Mouse (Mus musculus): ENCODE results near the gene Cand1. TPM values are rescaled to one million over a fixed set of nuclear protein-coding genes. Genes with fewer than 3 reads are reported as not detected.

The Cand1 gene
- polyA plus RNA-seq, 1 experiment from 2014 or later: 72.5 TPM

GRCm38 (mm10) chr10:119205229-119205628, 34.6 kb downstream of the Cand1 start:
- no peaks in the 10 kb centered on the region for H3K27me3 ChIP-seq
- no peak overlapping the region for H3K4me2 ChIP-seq (replicated peaks)
- 90% methylated on average over 5 of the region's 5 CpGs for WGBS
- ATAC-seq (ENCODE audit: low FRiP score, low read depth): no peak
- no peaks in the 10 kb centered on the region for H3K4me1 ChIP-seq
- H3K9ac ChIP-seq: no peak overlapping the region
- H3K4me3 ChIP-seq: no peak overlapping the region
- no peak overlapping the region for H3K27ac ChIP-seq
- H3K9me3 ChIP-seq: no peaks in the 10 kb centered on the region
- peaks cover 87% of the 10 kb centered on the region for H3K36me3 ChIP-seq

GRCm38 (mm10) chr10:119204334-119204946, 35.4 kb downstream of the Cand1 start:
- H3K36me3 ChIP-seq: peaks cover 86% of the 10 kb centered on the region
- no peak overlapping the region for H3K9ac ChIP-seq
- H3K4me3 ChIP-seq: no peak overlapping the region
- H3K27me3 ChIP-seq: no peaks in the 10 kb centered on the region
- H3K27ac ChIP-seq: no peak overlapping the region
- no peaks in the 10 kb centered on the region for H3K9me3 ChIP-seq
- no peak overlapping the region for H3K4me2 ChIP-seq (replicated peaks)
- ATAC-seq (ENCODE audit: low FRiP score, low read depth): no peak
- 82% methylated on average over 12 of the region's 12 CpGs for WGBS
- H3K4me1 ChIP-seq: no peaks in the 10 kb centered on the region

GRCm38 (mm10) chr10:119199864-119200263, 40.0 kb downstream of the Cand1 start:
- no peaks in the 10 kb centered on the region for H3K27me3 ChIP-seq
- H3K27ac ChIP-seq: no peak overlapping the region
- H3K4me2 ChIP-seq (replicated peaks): no peak overlapping the region
- no peak overlapping the region for H3K9ac ChIP-seq
- no peak overlapping the region for H3K4me3 ChIP-seq
- WGBS: 93% methylated on average over 5 of the region's 5 CpGs
- no peaks in the 10 kb centered on the region for H3K4me1 ChIP-seq
- H3K36me3 ChIP-seq: peaks cover 74% of the 10 kb centered on the region
- no peak for ATAC-seq (ENCODE audit: low FRiP score, low read depth)
- H3K9me3 ChIP-seq: no peaks in the 10 kb centered on the region

GRCm38 (mm10) chr10:119198186-119198880, 41.5 kb downstream of the Cand1 start:
- 90% methylated on average over 9 of the region's 9 CpGs for WGBS
- Histone ChIP-seq H3K36me3 (peaks cover 65% of the 10 kb centered on the region), H3K4me3 (no peak overlapping the region), H3K4me2 (replicated peaks) (no peak overlapping the region), H3K27me3 (no peaks in the 10 kb centered on the region), H3K9ac (no peak overlapping the region), H3K27ac (no peak overlapping the region), H3K4me1 (no peaks in the 10 kb centered on the region), H3K9me3 (no peaks in the 10 kb centered on the region)
- ATAC-seq (ENCODE audit: low FRiP score, low read depth): no peak

GRCm38 (mm10) chr10:119197621-119198150, 42.2 kb downstream of the Cand1 start:
- Histone ChIP-seq H3K36me3 (peaks cover 58% of the 10 kb centered on the region), H3K27me3 (no peaks in the 10 kb centered on the region), H3K4me1 (no peaks in the 10 kb centered on the region), H3K4me2 (replicated peaks) (no peak overlapping the region), H3K27ac (no peak overlapping the region), H3K4me3 (no peak overlapping the region), H3K9me3 (no peaks in the 10 kb centered on the region), H3K9ac (no peak overlapping the region)
- WGBS: 93% methylated on average over 13 of the region's 13 CpGs
- no peak for ATAC-seq (ENCODE audit: low FRiP score, low read depth)

- no peak overlapping the region for H3K27ac ChIP-seq
- no peaks in the 10 kb centered on the region for H3K27me3 ChIP-seq
- H3K4me3 ChIP-seq: no peak overlapping the region
- H3K4me1 ChIP-seq: no peaks in the 10 kb centered on the region
- peaks cover 22% of the 10 kb centered on the region for H3K36me3 ChIP-seq
- 68% methylated on average over 8 of the region's 8 CpGs for WGBS
- no peak overlapping the region for H3K9ac ChIP-seq
- no peak overlapping the region for H3K4me2 ChIP-seq (replicated peaks)
- H3K9me3 ChIP-seq: no peaks in the 10 kb centered on the region
- ATAC-seq (ENCODE audit: low FRiP score, low read depth): no peak
Observed at GRCm38 (mm10) chr10:119192598-119193372, 47.1 kb downstream of the Cand1 start.

- H3K27me3 ChIP-seq: no peaks in the 10 kb centered on the region
- no peaks in the 10 kb centered on the region for H3K4me1 ChIP-seq
- WGBS: 72% methylated on average over 4 of the region's 4 CpGs
- H3K4me3 ChIP-seq: no peak overlapping the region
- H3K9me3 ChIP-seq: no peaks in the 10 kb centered on the region
- H3K9ac ChIP-seq: no peak overlapping the region
- ATAC-seq (ENCODE audit: low FRiP score, low read depth): no peak
- H3K36me3 ChIP-seq: no peaks in the 10 kb centered on the region
- H3K27ac ChIP-seq: no peak overlapping the region
- no peak overlapping the region for H3K4me2 ChIP-seq (replicated peaks)
Observed at GRCm38 (mm10) chr10:119187720-119188119, 52.1 kb downstream of the Cand1 start.

GRCm38 (mm10) chr10:119169656-119170055, 70.2 kb downstream of the Cand1 start:
- no peak overlapping the region for H3K27ac ChIP-seq
- no peaks in the 10 kb centered on the region for H3K36me3 ChIP-seq
- H3K4me1 ChIP-seq: 0 out of 2 replicates have a peak, but pooled peaks cover 3% of the 10 kb centered on the region
- WGBS: 73% methylated on average over 3 of the region's 3 CpGs
- no peak for ATAC-seq (ENCODE audit: low FRiP score, low read depth)
- no peaks in the 10 kb centered on the region; the same call in 1 of the 2 replicates for H3K9me3 ChIP-seq
- H3K9ac ChIP-seq: no peak overlapping the region
- no peaks in the 10 kb centered on the region for H3K27me3 ChIP-seq
- H3K4me3 ChIP-seq: no peak overlapping the region
- no peak overlapping the region for H3K4me2 ChIP-seq (replicated peaks)

GRCm38 (mm10) chr10:119169237-119169636, 70.6 kb downstream of the Cand1 start:
- H3K9ac ChIP-seq: no peak overlapping the region
- no peaks in the 10 kb centered on the region for H3K36me3 ChIP-seq
- 72% methylated on average over 13 of the region's 13 CpGs for WGBS
- no peaks in the 10 kb centered on the region; the same call in 1 of the 2 replicates for H3K9me3 ChIP-seq
- H3K4me1 ChIP-seq: 0 out of 2 replicates have a peak, but pooled peaks cover 3% of the 10 kb centered on the region
- H3K27ac ChIP-seq: no peak overlapping the region
- no peak for ATAC-seq (ENCODE audit: low FRiP score, low read depth)
- H3K4me2 ChIP-seq (replicated peaks): no peak overlapping the region
- no peak overlapping the region for H3K4me3 ChIP-seq
- H3K27me3 ChIP-seq: no peaks in the 10 kb centered on the region

- ATAC-seq (ENCODE audit: low FRiP score, low read depth): no peak
Observed at GRCm38 (mm10) chr10:119168791-119169190, 71.1 kb downstream of the Cand1 start.

GRCm38 (mm10) chr10:119167858-119168257, 72.0 kb downstream of the Cand1 start:
- no peaks in the 10 kb centered on the region for H3K36me3 ChIP-seq
- H3K9me3 ChIP-seq: no peaks in the 10 kb centered on the region; the same call in 1 of the 2 replicates
- no peak overlapping the region for H3K4me2 ChIP-seq (replicated peaks)
- 10% methylated on average over 3 of the region's 3 CpGs for WGBS
- no peak overlapping the region for H3K9ac ChIP-seq
- H3K27me3 ChIP-seq: no peaks in the 10 kb centered on the region
- H3K4me3 ChIP-seq: no peak overlapping the region
- 0 out of 2 replicates have a peak, but pooled peaks cover 3% of the 10 kb centered on the region for H3K4me1 ChIP-seq
- ATAC-seq (ENCODE audit: low FRiP score, low read depth): no peak
- no peak overlapping the region for H3K27ac ChIP-seq

More at GRCm38 (mm10) chr10:119168791-119169190, 71.1 kb downstream of the Cand1 start:
- Histone ChIP-seq H3K9ac (no peak overlapping the region), H3K27me3 (no peaks in the 10 kb centered on the region), H3K9me3 (no peaks in the 10 kb centered on the region; the same call in 1 of the 2 replicates), H3K4me1 (0 out of 2 replicates have a peak, but pooled peaks cover 3% of the 10 kb centered on the region), H3K4me2 (replicated peaks) (no peak overlapping the region), H3K4me3 (no peak overlapping the region), H3K27ac (no peak overlapping the region), H3K36me3 (no peaks in the 10 kb centered on the region)
- 39% methylated on average over 14 of the region's 14 CpGs for WGBS

- ATAC-seq (ENCODE audit: low FRiP score, low read depth): no peak
- WGBS: 92% methylated on average over 10 of the region's 10 CpGs
- peaks cover 9% of the 10 kb centered on the region for H3K4me1 ChIP-seq
- no peak overlapping the region for H3K4me3 ChIP-seq
- H3K9me3 ChIP-seq: peaks cover 6% of the 10 kb centered on the region; the same call in 1 of the 2 replicates
- H3K36me3 ChIP-seq: no peaks in the 10 kb centered on the region
- H3K9ac ChIP-seq: no peak overlapping the region
- H3K27ac ChIP-seq: no peak overlapping the region
- no peak overlapping the region for H3K4me2 ChIP-seq (replicated peaks)
- H3K27me3 ChIP-seq: no peaks in the 10 kb centered on the region
Observed at GRCm38 (mm10) chr10:119165051-119165450, 74.8 kb downstream of the Cand1 start.
